Mouse (Mus musculus): ENCODE data around the gene Snx20. TPM values are rescaled to one million over a fixed set of nuclear protein-coding genes. Genes with fewer than 3 reads are reported as not detected.

Snx20 gene
- polyA plus RNA-seq, 1 experiment from 2014 or later: 0.81 TPM

Other genes starting within 250 kb of the Snx20 start
- 36.6 and 40.8 TPM in 2 replicates for gene Nkd1, start 114.8 kb downstream of the Snx20 start, polyA plus RNA-seq (2015; fragmentation: Nextera tagmentation; extraction: Ambion mirVana)
- 0.15 and 0.20 TPM in 2 replicates for gene Nod2, start 11.2 kb upstream of the Snx20 start, polyA plus RNA-seq (2015; fragmentation: Nextera tagmentation; extraction: Ambion mirVana)
- gene Cyld, start 60.9 kb upstream of the Snx20 start, polyA plus RNA-seq (2015; fragmentation: Nextera tagmentation; extraction: Ambion mirVana): 14.3 and 16.8 TPM in 2 replicates

Data from forebrain, embryonic 15.5 days (tissue).